Mouse (Mus musculus): ENCODE measurements around the gene Mrc2.

The Mrc2 gene

GRCm38 (mm10) chr11:105311291-105311975 lies 19.0 kb downstream of the Mrc2 start:
- peak; percentile 68 for DNase-seq

GRCm38 (mm10) chr11:105312311-105312942 lies 20.0 kb downstream of the Mrc2 start:
- DNase-seq = no peak

- peak; percentile 56 for DNase-seq
Measured at GRCm38 (mm10) chr11:105312972-105313632, 20.7 kb downstream of the Mrc2 start.

- no peak for DNase-seq
Measured at GRCm38 (mm10) chr11:105313633-105314014, 21.2 kb downstream of the Mrc2 start.

- DNase-seq = no peak
Measured at GRCm38 (mm10) chr11:105315296-105315695, 22.9 kb downstream of the Mrc2 start.

- no peak for DNase-seq
Measured at GRCm38 (mm10) chr11:105316121-105316520, 23.7 kb downstream of the Mrc2 start.

GRCm38 (mm10) chr11:105317769-105318168 lies 25.3 kb downstream of the Mrc2 start:
- DNase-seq = no peak

- DNase-seq = no peak
Measured at GRCm38 (mm10) chr11:105321090-105321489, 28.6 kb downstream of the Mrc2 start.

GRCm38 (mm10) chr11:105323530-105323929 lies 31.1 kb downstream of the Mrc2 start:
- no peak for DNase-seq

- DNase-seq = no peak
Measured at GRCm38 (mm10) chr11:105327101-105327500, 34.7 kb downstream of the Mrc2 start.

- no peak for DNase-seq
Measured at GRCm38 (mm10) chr11:105329962-105330361, 37.5 kb downstream of the Mrc2 start.

GRCm38 (mm10) chr11:105331129-105331528 lies 38.7 kb downstream of the Mrc2 start:
- DNase-seq = no peak

GRCm38 (mm10) chr11:105331732-105332131 lies 39.3 kb downstream of the Mrc2 start:
- DNase-seq = peak; percentile 67

GRCm38 (mm10) chr11:105332468-105332867 lies 40.0 kb downstream of the Mrc2 start:
- peak; percentile 67 for DNase-seq

- DNase-seq = no peak
Measured at GRCm38 (mm10) chr11:105333867-105334670, 41.6 kb downstream of the Mrc2 start.

- no peak for DNase-seq
Measured at GRCm38 (mm10) chr11:105338596-105339390, 46.4 kb downstream of the Mrc2 start.

GRCm38 (mm10) chr11:105345284-105345683 lies 52.8 kb downstream of the Mrc2 start:
- peak; percentile 53 for DNase-seq

- peak; percentile 83 for DNase-seq
Measured at GRCm38 (mm10) chr11:105347162-105348161, 55.0 kb downstream of the Mrc2 start.

GRCm38 (mm10) chr11:105348495-105348982 lies 56.1 kb downstream of the Mrc2 start:
- DNase-seq = no peak

GRCm38 (mm10) chr11:105349780-105350324 lies 57.4 kb downstream of the Mrc2 start:
- no peak for DNase-seq

GRCm38 (mm10) chr11:105350643-105351042 lies 58.2 kb downstream of the Mrc2 start:
- no peak for DNase-seq

All from kidney, adult 9 months (tissue).